Mouse (Mus musculus) forebrain, embryonic 11.5 days (tissue): ENCODE measurements around the gene Ppfia3. TPM values are rescaled to one million over a fixed set of nuclear protein-coding genes. Genes with fewer than 3 reads are reported as not detected.
A peak's percentile ranks its signal among the peaks of the same experiment; 100 is the strongest.

Experiments
- ATAC-seq: fragments of 200-750 bp; cut with Nextera tagmentation; replicated peaks from 2 replicates; pipeline ENCODE4 v1.8.0; 2017; ENCODE audit warnings: moderate TSS enrichment; ENCODE audit not compliant: low FRiP score
- DNase-seq: peaks from one replicate; pipeline ENCODE4 v3.0.0-alpha.2; 2017; ENCODE audit warnings: low spot score
- H3K27ac ChIP-seq: fragments of 300-500 bp; sonication (generic); 2 replicates; pipeline ENCODE4 v1.5.1; 2014; ENCODE audit warnings: low read depth, low read length
- H3K27me3 ChIP-seq: fragments of 300-500 bp; sonication (generic); 2 replicates; pipeline ENCODE4 v1.6.1; 2014; ENCODE audit warnings: mild to moderate bottlenecking, low read length, mixed read lengths; ENCODE audit not compliant: control insufficient read depth, insufficient read depth
- H3K36me3 ChIP-seq: fragments of 300-500 bp; sonication (generic); 2 replicates; pipeline ENCODE4 v1.6.1; 2014; ENCODE audit warnings: mild to moderate bottlenecking, low read length, moderate library complexity, mixed read lengths; ENCODE audit not compliant: control insufficient read depth, insufficient read depth
- H3K4me1 ChIP-seq: fragments of 300-500 bp; sonication (generic); replicated peaks from 2 replicates; pipeline ENCODE4 v1.6.1; 2014; ENCODE audit warnings: low read length, mixed read lengths; ENCODE audit not compliant: control insufficient read depth, insufficient read depth
- H3K4me2 ChIP-seq: fragments of 300-500 bp; sonication (generic); 2 replicates; pipeline ENCODE4 v1.6.1; 2014; ENCODE audit warnings: low read depth, mild to moderate bottlenecking, low read length, moderate library complexity, mixed read lengths; ENCODE audit not compliant: severe bottlenecking
- H3K4me3 ChIP-seq: fragments of 300-500 bp; sonication (generic); 2 replicates; pipeline ENCODE4 v1.5.1; 2014; ENCODE audit warnings: low read depth, low read length
- H3K9ac ChIP-seq: fragments of 300-500 bp; sonication (generic); 2 replicates; pipeline ENCODE4 v1.6.1; 2014; ENCODE audit warnings: low read length
- H3K9me3 ChIP-seq: fragments of 300-500 bp; sonication (generic); 2 replicates; pipeline ENCODE4 v1.6.1; 2016; ENCODE audit warnings: low read length, mixed read lengths; ENCODE audit not compliant: control insufficient read depth
- WGBS: fragments of 180-500 bp; shearing (Covaris S2); extraction: QIAGEN DNeasy Blood & Tissue Kit; methylation state at CpG from one replicate; pipeline ENCODE4 v1.1.7; 2014; 5-methylcytosine and 5-hydroxymethylcytosine counted together
- polyA plus RNA-seq: library from polyadenylated mRNA; unstranded; fragments of >200 nt; fragmentation: Nextera tagmentation; extraction: Ambion mirVana; gene quantifications from 2 replicates; pipeline ENCODE4 v1.2.1, GENCODE M21; 2014

Gene Ppfia3
- polyA plus RNA-seq = 11.6 and 13.0 TPM in 2 replicates

DNA sequence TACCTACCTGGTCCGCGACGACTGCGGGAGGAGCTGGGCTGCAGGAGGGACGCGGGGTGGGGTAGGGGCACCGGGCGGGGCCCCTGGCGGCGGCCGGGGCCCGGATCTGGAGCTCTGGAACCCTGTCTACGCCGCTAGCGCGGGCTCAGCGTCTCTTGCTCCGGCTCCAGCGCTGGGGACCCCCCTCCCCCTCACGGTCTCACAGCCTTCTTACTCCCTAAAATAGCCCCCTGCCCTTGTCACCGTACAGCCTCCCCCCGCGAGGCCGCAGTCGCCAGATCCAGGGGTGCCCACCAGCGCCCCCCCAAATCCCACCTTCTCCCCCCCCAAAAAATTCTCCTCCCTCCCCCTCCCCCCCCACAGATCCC lies at the start of gene Ppfia3:
Gene Ppfia3 (minus strand): TSS at position 368 of the 368 bp plus-strand sequence.
- 1% methylated on average over 15 of the region's 26 CpGs for WGBS
- H3K27me3 ChIP-seq = peaks cover 22% of the 10 kb centered on the region

DNA sequence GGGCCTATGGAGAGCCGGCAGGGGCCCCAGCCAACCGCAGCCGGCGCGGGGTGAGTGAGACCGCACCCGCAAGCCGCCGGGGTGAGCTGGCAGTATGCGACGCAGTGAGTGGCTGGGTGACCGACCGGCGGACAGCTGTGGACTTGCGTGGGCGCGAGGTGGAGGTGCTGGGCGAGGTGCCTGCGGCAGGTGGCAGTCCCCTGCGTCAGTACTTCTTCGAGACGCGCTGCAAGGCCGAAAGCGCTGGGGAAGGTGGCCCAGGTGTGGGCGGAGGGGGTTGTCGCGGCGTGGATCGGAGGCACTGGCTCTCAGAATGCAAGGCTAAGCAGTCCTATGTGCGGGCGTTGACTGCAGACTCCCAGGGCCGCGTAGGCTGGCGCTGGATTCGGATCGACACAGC lies 48.8 kb upstream of the Ppfia3 start:
- H3K4me2 ChIP-seq = no peak overlapping the region
- H3K27me3 ChIP-seq = peaks cover 82% of the 10 kb centered on the region
- no peak for DNase-seq
- H3K9me3 ChIP-seq = no peaks in the 10 kb centered on the region
- WGBS = 11% methylated on average over 37 of the region's 37 CpGs
- no peak overlapping the region for H3K27ac ChIP-seq
- no peak overlapping the region for H3K4me3 ChIP-seq
- ATAC-seq = no peak
- H3K9ac ChIP-seq = no peak overlapping the region
- H3K4me1 ChIP-seq = peaks cover 13% of the 10 kb centered on the region; the same call in 1 of the 2 replicates
- no peaks in the 10 kb centered on the region for H3K36me3 ChIP-seq

More for the DNA sequence above, at the start of gene Ppfia3:
- peak within 1 kb of the TSS; percentile 77 for H3K9ac ChIP-seq
- H3K9me3 ChIP-seq = no peaks in the 10 kb centered on the region
- peak within 1 kb of the TSS; percentile 52; the same call in 1 of the 2 replicates for H3K27ac ChIP-seq
- H3K4me1 ChIP-seq = peaks cover 17% of the 10 kb centered on the region
- ATAC-seq (peak; percentile 45), DNase-seq (no peak)
- H3K4me2 ChIP-seq = peak within 1 kb of the TSS; percentile 60
- peak within 1 kb of the TSS; percentile 67 for H3K4me3 ChIP-seq
- H3K36me3 ChIP-seq = no peaks in the 10 kb centered on the region

GRCm38 (mm10) chr7:45414740-45415224 lies 48.0 kb upstream of the Ppfia3 start:
- DNase-seq = no peak
- peaks cover 79% of the 10 kb centered on the region for H3K27me3 ChIP-seq
- 38% methylated on average over 12 of the region's 12 CpGs for WGBS
- no peak overlapping the region for H3K4me3 ChIP-seq
- no peak overlapping the region for H3K9ac ChIP-seq
- H3K4me2 ChIP-seq = no peak overlapping the region
- no peaks in the 10 kb centered on the region for H3K9me3 ChIP-seq
- peaks cover 13% of the 10 kb centered on the region; the same call in 1 of the 2 replicates for H3K4me1 ChIP-seq
- H3K36me3 ChIP-seq = no peaks in the 10 kb centered on the region
- no peak for ATAC-seq
- no peak overlapping the region for H3K27ac ChIP-seq

GRCm38 (mm10) chr7:45413864-45414739 lies 47.3 kb upstream of the Ppfia3 start:
- Histone ChIP-seq H3K36me3 (no peaks in the 10 kb centered on the region), H3K4me3 (peak overlapping the region; percentile 44), H3K27me3 (peaks cover 81% of the 10 kb centered on the region), H3K27ac (no peak overlapping the region), H3K4me2 (peak overlapping the region; percentile 82), H3K9me3 (no peaks in the 10 kb centered on the region), H3K9ac (peak overlapping the region; percentile 53), H3K4me1 (peaks cover 13% of the 10 kb centered on the region; the same call in 1 of the 2 replicates)
- no peak for DNase-seq
- 3% methylated on average over 27 of the region's 27 CpGs for WGBS
- ATAC-seq = 0 out of 2 replicates have a peak, but pooled peaks have one; percentile 11

DNA sequence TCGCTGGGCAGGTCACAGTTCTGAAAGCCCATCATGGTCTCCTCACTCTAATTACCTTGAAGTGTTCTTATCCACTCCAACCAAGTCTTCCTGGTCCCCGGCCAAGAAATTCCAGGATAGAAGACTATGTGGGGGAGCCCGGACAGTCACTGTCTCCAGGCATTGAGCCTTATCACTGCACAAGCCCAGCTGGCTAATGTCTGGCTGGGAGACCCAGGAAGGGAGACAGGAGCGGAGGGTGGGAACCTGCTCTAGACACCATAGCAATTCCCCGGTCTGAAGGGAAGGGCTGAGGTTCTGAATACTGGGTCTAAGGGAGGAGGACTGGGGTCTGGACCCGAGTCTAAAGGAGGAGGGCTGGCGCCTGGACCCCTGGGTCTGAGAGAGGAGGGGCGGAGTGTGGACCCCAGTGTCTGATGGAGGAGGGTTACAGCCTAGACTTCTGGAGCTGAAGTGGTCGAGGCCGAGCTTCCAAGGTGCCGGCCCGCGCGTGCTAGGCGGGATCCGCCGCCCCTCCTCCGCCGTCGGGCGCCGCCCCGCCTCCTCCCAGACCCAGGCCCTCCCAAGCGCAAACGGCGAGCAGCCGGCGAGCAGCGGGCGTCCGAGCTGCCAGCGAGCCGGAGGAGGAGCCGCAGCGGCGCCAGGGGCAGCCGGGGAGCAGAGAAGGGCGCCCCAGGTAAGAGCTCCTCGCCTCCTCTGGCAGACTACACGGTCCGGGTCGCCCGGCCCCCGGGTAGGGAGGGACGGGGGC lies 46.5 kb upstream of the Ppfia3 start, which contains the start of gene Ntf5:
Gene Ntf5 (plus strand): TSS at position 583 of the 751 bp plus-strand sequence.
- Histone ChIP-seq H3K4me1 (peaks cover 13% of the 10 kb centered on the region; the same call in 1 of the 2 replicates), H3K27ac (no peak within 1 kb of the TSS), H3K9me3 (no peaks in the 10 kb centered on the region), H3K36me3 (no peaks in the 10 kb centered on the region), H3K9ac (peak within 1 kb of the TSS; percentile 53), H3K4me3 (peak within 1 kb of the TSS; percentile 44), H3K27me3 (peaks cover 81% of the 10 kb centered on the region), H3K4me2 (peak within 1 kb of the TSS; percentile 82)
- WGBS = 3% methylated on average over 43 of the region's 45 CpGs
- peak; percentile 32 for ATAC-seq
- DNase-seq = peak; percentile 75

DNA sequence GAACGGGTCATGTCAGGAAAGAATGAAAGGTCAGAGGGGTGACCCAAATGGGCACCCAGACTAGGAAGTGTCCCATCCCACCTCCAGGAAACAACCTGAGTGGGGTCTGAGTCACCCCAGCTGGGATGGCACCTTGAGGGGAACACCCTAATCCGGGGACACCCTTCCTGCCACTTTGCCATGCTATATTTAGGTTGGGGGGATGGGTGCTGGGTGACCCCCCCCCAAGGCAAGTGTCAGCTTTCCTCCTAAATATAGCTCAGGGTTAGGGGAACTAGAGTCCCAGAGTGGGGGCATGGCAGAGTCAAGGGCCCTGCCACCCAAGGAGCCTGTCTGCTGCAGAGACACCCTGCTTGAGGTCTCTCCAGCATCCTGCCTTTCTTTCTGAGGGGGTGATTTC lies 45.6 kb upstream of the Ppfia3 start:
- H3K4me3 ChIP-seq = no peak overlapping the region
- H3K27me3 ChIP-seq = peaks cover 87% of the 10 kb centered on the region
- no peaks in the 10 kb centered on the region for H3K9me3 ChIP-seq
- H3K27ac ChIP-seq = no peak overlapping the region
- ATAC-seq (no peak), DNase-seq (no peak)
- H3K4me1 ChIP-seq = peaks cover 13% of the 10 kb centered on the region; the same call in 1 of the 2 replicates
- H3K36me3 ChIP-seq = no peaks in the 10 kb centered on the region
- 94% methylated on average over 2 of the region's 2 CpGs for WGBS
- H3K4me2 ChIP-seq = no peak overlapping the region
- no peak overlapping the region for H3K9ac ChIP-seq

DNA sequence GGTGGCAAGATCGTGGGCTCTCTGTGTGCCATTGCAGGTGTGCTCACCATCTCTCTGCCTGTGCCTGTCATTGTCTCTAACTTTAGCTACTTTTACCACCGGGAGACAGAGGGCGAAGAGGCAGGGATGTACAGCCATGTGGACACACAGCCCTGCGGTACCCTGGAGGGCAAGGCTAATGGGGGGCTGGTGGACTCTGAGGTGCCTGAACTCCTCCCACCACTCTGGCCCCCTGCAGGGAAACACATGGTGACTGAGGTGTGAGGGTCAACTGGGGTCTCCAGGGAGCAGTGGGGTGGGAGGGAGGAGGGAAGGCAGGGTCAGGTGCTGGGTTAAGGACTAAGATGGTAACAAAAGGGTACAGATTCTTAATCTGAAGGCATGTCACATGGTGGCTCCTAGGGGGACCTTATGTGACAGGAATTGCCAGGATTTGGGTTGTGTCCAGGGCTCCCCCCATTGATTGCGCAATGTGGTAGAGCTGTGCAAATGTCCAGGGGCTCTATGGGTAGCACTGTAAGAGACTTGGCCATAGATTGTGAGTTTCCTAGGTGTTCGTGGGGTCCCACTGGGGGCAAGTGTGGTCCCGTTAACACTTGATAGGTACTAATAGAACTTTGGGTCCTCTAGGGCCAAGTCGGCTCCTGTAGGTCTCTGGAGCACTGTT lies 42.8 kb upstream of the Ppfia3 start:
- Histone ChIP-seq H3K27ac (no peak overlapping the region), H3K4me1 (peaks cover 13% of the 10 kb centered on the region; the same call in 1 of the 2 replicates), H3K9me3 (no peaks in the 10 kb centered on the region), H3K27me3 (peaks cover 85% of the 10 kb centered on the region), H3K9ac (no peak overlapping the region), H3K4me3 (no peak overlapping the region), H3K4me2 (no peak overlapping the region), H3K36me3 (no peaks in the 10 kb centered on the region)
- 86% methylated on average over 8 of the region's 8 CpGs for WGBS
- DNase-seq (peak; percentile 41), ATAC-seq (no peak)

DNA sequence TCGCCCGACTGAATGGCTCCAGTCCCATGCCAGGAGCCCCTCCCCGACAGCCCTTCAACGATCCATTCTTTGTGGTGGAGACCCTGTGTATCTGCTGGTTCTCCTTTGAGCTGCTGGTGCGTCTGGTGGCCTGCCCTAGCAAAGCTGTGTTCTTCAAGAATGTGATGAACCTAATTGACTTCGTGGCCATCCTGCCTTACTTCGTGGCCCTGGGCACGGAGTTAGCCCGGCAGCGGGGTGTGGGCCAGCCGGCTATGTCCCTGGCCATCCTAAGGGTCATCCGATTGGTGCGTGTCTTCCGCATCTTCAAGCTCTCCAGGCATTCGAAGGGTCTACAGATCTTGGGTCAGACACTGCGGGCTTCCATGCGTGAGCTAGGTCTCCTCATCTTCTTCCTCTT lies 42.1 kb upstream of the Ppfia3 start:
- DNase-seq = peak; percentile 41
- Histone ChIP-seq H3K4me2 (no peak overlapping the region), H3K36me3 (no peaks in the 10 kb centered on the region), H3K9ac (no peak overlapping the region), H3K9me3 (no peaks in the 10 kb centered on the region), H3K4me1 (peaks cover 10% of the 10 kb centered on the region; the same call in 1 of the 2 replicates), H3K27ac (no peak overlapping the region), H3K27me3 (peaks cover 78% of the 10 kb centered on the region), H3K4me3 (no peak overlapping the region)
- 88% methylated on average over 17 of the region's 17 CpGs for WGBS
- no peak for ATAC-seq
